Mouse (Mus musculus): ENCODE measurements around the gene Phf13.

DNA sequence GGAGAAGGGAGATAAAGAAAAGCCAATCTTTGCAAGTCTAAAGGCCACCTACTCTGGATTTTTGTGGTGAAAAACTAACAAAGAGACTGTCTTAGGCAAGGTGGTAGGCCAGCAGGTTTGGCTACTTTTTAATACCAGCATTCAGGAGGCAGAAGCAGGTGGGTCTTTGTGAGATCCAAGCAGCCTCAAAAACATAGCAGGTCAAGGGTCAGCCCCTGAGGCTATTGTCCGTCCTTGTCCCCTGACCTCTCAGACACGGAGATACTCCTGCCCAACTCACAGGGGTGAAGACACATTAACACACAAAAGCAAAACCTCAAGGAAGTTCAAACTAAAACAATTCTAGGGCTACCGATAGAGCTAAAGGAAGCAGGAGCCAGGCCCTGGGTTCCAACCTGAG, 10.8 kb upstream of the Phf13 start:
- TF ChIP-seq CTCF (IDR thresholded peaks at IDR 0.05): no peak
- no peak for TF ChIP-seq EP300 (IDR thresholded peaks at IDR 0.05)
